Mouse (Mus musculus): ENCODE data around the gene Camk1d.

- TF ChIP-seq CTCF (IDR thresholded peaks at IDR 0.05; ENCODE audit: control insufficient read depth, insufficient read depth, insufficient read length) (no peak), MYOG (IDR thresholded peaks at IDR 0.05; ENCODE audit: control insufficient read depth, extremely low read depth, insufficient read length) (no peak), MAX (IDR thresholded peaks at IDR 0.05) (no peak)
These were observed 386.6 kb downstream of the Camk1d start for GRCm38 (mm10) chr2:5327533-5328250.
